10 mouse cellular contexts compared by ENCODE assay signal in the genomic region with DNA sequence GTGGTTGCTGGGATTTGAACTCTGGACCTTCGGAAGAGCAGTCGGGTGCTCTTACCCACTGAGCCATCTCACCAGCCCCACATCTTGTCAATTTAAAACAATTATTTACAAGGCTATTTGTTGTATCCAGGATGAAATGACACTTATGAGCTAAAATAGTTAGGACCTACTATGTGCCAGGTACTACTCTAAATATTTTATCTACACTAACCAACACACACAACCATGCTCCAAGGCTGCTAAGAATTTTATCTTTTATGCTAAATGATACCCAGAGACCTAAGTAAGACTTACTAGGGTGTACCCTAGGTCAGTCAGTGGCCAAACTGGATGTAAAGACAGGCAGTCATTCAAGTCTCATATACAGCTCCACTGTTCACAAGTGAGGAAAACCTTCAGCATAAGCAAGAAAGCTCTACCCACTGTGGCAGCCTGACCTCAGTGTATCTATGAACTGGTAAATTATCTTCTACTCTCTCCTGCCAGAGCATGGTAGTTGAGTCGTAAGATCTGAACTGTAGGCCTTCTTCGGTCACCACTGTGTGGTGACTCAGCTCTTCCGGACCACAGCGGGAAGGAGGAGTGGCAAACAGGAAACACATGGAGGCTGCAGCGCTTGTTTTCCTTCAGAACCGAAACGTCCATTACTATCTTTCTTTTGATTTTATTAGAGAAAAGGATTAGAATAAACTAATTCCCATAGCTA. TPM values are rescaled to one million over a fixed set of nuclear protein-coding genes. Genes with fewer than 3 reads are reported as not detected.
DNase-seq lines count a peak whose midpoint lies in the region; ATAC-seq and TF ChIP-seq lines count a peak whose summit lies in the region.
"Had no signal": no experiment of that assay in that cellular context is flagged by ENCODE, and none has a peak within 500 bp of the region (broad histone marks: within the 10 kb centered on the region; RNA-seq: fewer than 3 reads in every experiment).

No protein-coding gene starts in this region.

- H3K27me3 ChIP-seq in kidney, adult 2 months (replicated peaks; ENCODE audit: control insufficient read depth, insufficient read depth, low read length), result no peaks in the 10 kb centered on the region
- no peaks in the 10 kb centered on the region for H3K27me3 ChIP-seq in heart, postnatal 0 days (ENCODE audit: control insufficient read depth, insufficient read depth, low read length)

- H3K27ac ChIP-seq in kidney, adult 2 months (ENCODE audit: insufficient read depth, low read depth, low read length), result no peak overlapping the region
- H3K27ac ChIP-seq in heart, postnatal 0 days (ENCODE audit: low read depth), result peak overlapping the region; percentile 30; the same call in 1 of the 2 replicates

- no peaks in the 10 kb centered on the region for H3K9me3 ChIP-seq in heart, postnatal 0 days (replicated peaks; ENCODE audit: control insufficient read depth, low read length)

- 47% methylated on average over 9 of the region's 9 CpGs for WGBS in kidney, adult 2 months
- WGBS in heart, postnatal 0 days, result 74% methylated on average over 9 of the region's 9 CpGs

- no peak for TF ChIP-seq POLR2A in kidney, adult 2 months (IDR thresholded peaks at IDR 0.05; ENCODE audit: low read depth, low read length)

- peak; percentile 35 for DNase-seq in kidney, adult 2 months
- no peak for DNase-seq in kidney, adult 18-20 months
- DNase-seq in MEL-GATA-1-ER (ENCODE audit: extremely low read depth, low read depth), result peak; percentile 69
- no peak for DNase-seq in heart, postnatal 0 days (ENCODE audit: low spot score)
- peak; percentile 46 for DNase-seq in naive thymus-derived CD4-positive, alpha-beta T cell, adult 2 months (ENCODE audit: low read depth)
- no peak for DNase-seq in frontal cortex, postnatal 25 days (ENCODE audit: low spot score in 2 of 2)
- DNase-seq in urinary bladder, postnatal 25 days (ENCODE audit: low spot score), result no peak
- no peak for DNase-seq in cerebellum, adult 9-10 months
- DNase-seq: embryo, embryonic 11 days; lung, adult 2 months had no signal

- H3K4me2 ChIP-seq in heart, postnatal 0 days (ENCODE audit: low read depth, low read length), result no peak overlapping the region

- H3K4me3 ChIP-seq in kidney, adult 2 months (ENCODE audit: insufficient read depth, low read depth, low read length), result no peak overlapping the region
- H3K4me3 ChIP-seq in heart, postnatal 0 days (ENCODE audit: low read depth, low read length), result no peak overlapping the region

- no peak for TF ChIP-seq EP300 in heart, postnatal 0 days (IDR thresholded peaks at IDR 0.05; ENCODE audit: low read depth)

- peak; percentile 55; the same call in 1 of the 2 replicates for ATAC-seq in heart, postnatal 0 days (ENCODE audit: insufficient read depth, low read depth)

- TF ChIP-seq CTCF in kidney, adult 2 months (conservative IDR thresholded peaks at IDR 0.05; ENCODE audit: insufficient read depth, insufficient read length, low read depth, low read length), result no peak
- TF ChIP-seq CTCF in heart, postnatal 0 days (IDR thresholded peaks at IDR 0.05; ENCODE audit: low read depth), result no peak

- H3K9ac ChIP-seq in heart, postnatal 0 days (replicated peaks; ENCODE audit: low read depth, low read length), result no peak overlapping the region

- H3K36me3 ChIP-seq in kidney, adult 2 months (ENCODE audit: control insufficient read depth, insufficient read depth, low read length), result no peaks in the 10 kb centered on the region
- no peaks in the 10 kb centered on the region for H3K36me3 ChIP-seq in heart, postnatal 0 days (replicated peaks; ENCODE audit: control insufficient read depth, insufficient read depth, low read length)

- H3K4me1 ChIP-seq in kidney, adult 2 months (ENCODE audit: control insufficient read depth, insufficient read depth, low read length), result peaks cover 22% of the 10 kb centered on the region
- H3K4me1 ChIP-seq in heart, postnatal 0 days (ENCODE audit: control insufficient read depth, insufficient read depth), result peaks cover 36% of the 10 kb centered on the region

RNA-seq across cellular contexts. Expression of gene Kcmf1, which starts 18.7 kb away (rescaled TPM):
- 107 and 160 TPM in 2 replicates for polyA plus RNA-seq in kidney, adult 2 months (2012; rRNA removed)
- 88.7 and 93.7 TPM in 2 replicates for total RNA-seq in heart, postnatal 0 days (2014; rRNA removed; ENCODE audit: low replicate concordance)
- polyA plus RNA-seq in heart, postnatal 0 days (2015; fragmentation: Nextera tagmentation; extraction: Ambion mirVana), result 43.7 and 52.1 TPM in 2 replicates

Comparison
In these comparisons a context has a peak if more than half of its experiments do, and no peak if none do; other contexts are left out.
1. DNase-seq: peak in kidney, adult 2 months (single experiment), MEL-GATA-1-ER (single experiment) and naive thymus-derived CD4-positive, alpha-beta T cell, adult 2 months (single experiment); none in kidney, adult 18-20 months (single experiment), heart, postnatal 0 days (single experiment), frontal cortex, postnatal 25 days (0 of 2), urinary bladder, postnatal 25 days (single experiment) and cerebellum, adult 9-10 months (single experiment).